Mouse (Mus musculus) stomach, postnatal 0 days (tissue): ENCODE measurements at regions not wholly inside any gene's neighbourhood (a gene's known extent, or its start where the extent isn't known, plus 50 kb on each side); places are given as distances from the start of the nearest gene placed in this dataset.
A peak's percentile ranks its signal among the peaks of the same experiment; 100 is the strongest.

ENCODE experiments used
- ATAC-seq: fragments of 200-750 bp; cut with Nextera tagmentation; 2 replicates; pipeline ENCODE4 v1.8.0; 2017; ENCODE audit not compliant: low FRiP score, low TSS enrichment
- DNase-seq: peaks from one replicate; pipeline ENCODE4 v3.0.0-alpha.2; 2016; ENCODE audit warnings: low spot score
- H3K27ac ChIP-seq: fragments of 300-500 bp; sonication (generic); replicated peaks from 2 replicates; pipeline ENCODE4 v1.5.1; 2014; ENCODE audit warnings: mild to moderate bottlenecking, control low read depth
- H3K27me3 ChIP-seq: fragments of 300-500 bp; sonication (generic); 2 replicates; pipeline ENCODE4 v1.6.1; 2014; ENCODE audit warnings: low read length; ENCODE audit not compliant: control insufficient read depth, insufficient read depth
- H3K36me3 ChIP-seq: fragments of 300-500 bp; sonication (generic); 2 replicates; pipeline ENCODE4 v1.6.1; 2014; ENCODE audit warnings: low read length, mixed read lengths; ENCODE audit not compliant: control insufficient read depth, insufficient read depth
- H3K4me1 ChIP-seq: fragments of 300-500 bp; sonication (generic); replicated peaks from 2 replicates; pipeline ENCODE4 v1.6.1; 2014; ENCODE audit warnings: antibody characterized with exemption; ENCODE audit not compliant: control insufficient read depth, insufficient read depth
- H3K4me2 ChIP-seq: fragments of 300-500 bp; sonication (generic); replicated peaks from 2 replicates; pipeline ENCODE4 v1.6.1; 2014; ENCODE audit warnings: low read depth, mild to moderate bottlenecking, control low read depth, moderate library complexity
- H3K4me3 ChIP-seq: fragments of 300-500 bp; sonication (generic); 2 replicates; pipeline ENCODE4 v1.5.1; 2014; ENCODE audit warnings: low read depth, low read length, control low read depth
- H3K9ac ChIP-seq: fragments of 300-500 bp; sonication (generic); 2 replicates; pipeline ENCODE4 v1.6.1; 2014; ENCODE audit warnings: mild to moderate bottlenecking, low read length, control low read depth, mixed read lengths
- H3K9me3 ChIP-seq: fragments of 300-500 bp; sonication (generic); 2 replicates; pipeline ENCODE4 v1.6.1; 2016; ENCODE audit warnings: low read length; ENCODE audit not compliant: control insufficient read depth
- CTCF ChIP-seq: IDR thresholded peaks from 2 replicates; pipeline ENCODE4 v1.5.1; 2016; ENCODE audit warnings: antibody characterized with exemption, low read depth, mild to moderate bottlenecking, moderate library complexity
- EP300 ChIP-seq: optimal IDR thresholded peaks from 2 replicates; pipeline ENCODE3; 2016; ENCODE audit warnings: antibody characterized with exemption
- WGBS: fragments of 180-500 bp; shearing (Covaris S2); extraction: QIAGEN DNeasy Blood & Tissue Kit; methylation state at CpG from one replicate; pipeline ENCODE4 v1.1.7; 2014; 5-methylcytosine and 5-hydroxymethylcytosine counted together

GRCm38 (mm10) chr14:46013232-46013631, 355.3 kb upstream of the Ddhd1 start:
- no peak overlapping the region for H3K27ac ChIP-seq
- H3K9me3 ChIP-seq, result no peaks in the 10 kb centered on the region
- TF ChIP-seq EP300 (no peak), CTCF (no peak)
- no peak overlapping the region for H3K9ac ChIP-seq
- H3K27me3 ChIP-seq, result no peaks in the 10 kb centered on the region
- H3K36me3 ChIP-seq, result no peaks in the 10 kb centered on the region
- H3K4me1 ChIP-seq, result no peaks in the 10 kb centered on the region
- ATAC-seq, result no peak
- no peak overlapping the region for H3K4me3 ChIP-seq
- WGBS, result 98% methylated on average over 2 of the region's 2 CpGs
- DNase-seq, result no peak
- no peak overlapping the region for H3K4me2 ChIP-seq

DNA sequence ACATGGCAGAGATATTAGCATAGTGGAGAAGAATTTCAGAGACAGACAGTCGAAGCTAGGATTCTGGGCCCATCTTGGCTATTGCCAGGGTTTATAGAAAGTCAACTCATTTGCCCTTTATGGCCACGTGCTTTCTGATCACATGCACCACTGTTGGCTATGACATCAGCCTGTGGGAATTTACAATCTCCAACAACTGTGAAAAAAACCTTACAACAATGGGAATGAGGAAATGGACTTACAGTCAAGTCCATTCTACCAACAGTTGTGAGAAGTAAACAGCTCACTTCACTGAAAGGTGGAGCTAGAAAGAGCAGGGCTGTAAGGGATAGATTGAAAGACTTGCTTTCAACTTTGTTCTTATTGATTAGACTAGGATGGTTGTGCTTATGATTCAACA, 356.1 kb upstream of the Ddhd1 start:
- no peak overlapping the region for H3K9ac ChIP-seq
- H3K27ac ChIP-seq, result no peak overlapping the region
- no peak for DNase-seq
- 65% methylated on average over 2 of the region's 2 CpGs for WGBS
- H3K4me2 ChIP-seq, result no peak overlapping the region
- ATAC-seq, result peak; percentile 59; the same call in 1 of the 2 replicates
- H3K36me3 ChIP-seq, result no peaks in the 10 kb centered on the region
- H3K9me3 ChIP-seq, result no peaks in the 10 kb centered on the region
- H3K27me3 ChIP-seq, result no peaks in the 10 kb centered on the region
- TF ChIP-seq CTCF (no peak), EP300 (no peak)
- no peaks in the 10 kb centered on the region for H3K4me1 ChIP-seq
- H3K4me3 ChIP-seq, result no peak overlapping the region

DNA sequence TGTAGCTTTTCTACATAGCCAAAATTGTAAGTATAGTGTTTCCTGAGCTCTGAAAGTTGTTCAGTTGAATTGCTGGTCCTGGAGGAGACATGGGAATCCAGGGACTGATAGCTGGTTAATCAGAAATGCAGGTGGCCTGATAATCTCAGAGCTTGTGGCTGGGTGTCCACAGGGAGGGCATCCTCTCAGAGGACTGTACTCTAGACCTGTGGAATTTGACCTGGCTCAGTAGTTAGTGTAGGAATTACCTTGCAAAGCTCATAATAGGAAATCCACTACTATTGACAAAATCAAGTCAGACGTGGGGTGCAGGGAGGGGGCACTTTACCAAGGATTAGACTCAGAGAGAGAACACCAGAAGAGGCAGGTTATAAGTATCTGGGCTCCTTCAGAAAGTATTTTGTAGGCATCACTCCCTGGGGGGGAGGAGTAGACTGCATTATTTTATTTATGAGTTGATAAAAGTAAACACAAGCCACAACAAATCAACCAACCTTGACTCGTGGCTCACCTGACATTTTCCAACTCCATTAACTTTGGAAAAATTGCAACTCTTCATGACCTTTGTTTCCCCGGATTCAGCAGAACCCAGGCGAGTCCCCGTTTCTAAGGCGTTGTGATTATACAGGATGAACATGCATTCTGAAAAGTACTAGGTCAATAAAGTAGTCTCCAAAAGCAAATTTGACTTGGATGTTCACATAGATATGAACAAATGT, 357.9 kb upstream of the Ddhd1 start:
- DNase-seq (no peak), ATAC-seq (no peak)
- Histone ChIP-seq H3K27me3 (no peaks in the 10 kb centered on the region), H3K4me3 (no peak overlapping the region), H3K27ac (no peak overlapping the region), H3K9ac (no peak overlapping the region), H3K36me3 (no peaks in the 10 kb centered on the region), H3K4me2 (no peak overlapping the region), H3K9me3 (no peaks in the 10 kb centered on the region), H3K4me1 (no peaks in the 10 kb centered on the region)
- TF ChIP-seq EP300 (no peak), CTCF (no peak)
- 58% methylated on average over 6 of the region's 6 CpGs for WGBS

GRCm38 (mm10) chr14:46016701-46017106, 358.8 kb upstream of the Ddhd1 start:
- H3K4me3 ChIP-seq, result no peak overlapping the region
- no peaks in the 10 kb centered on the region for H3K36me3 ChIP-seq
- no peaks in the 10 kb centered on the region for H3K4me1 ChIP-seq
- no peaks in the 10 kb centered on the region for H3K27me3 ChIP-seq
- no peak overlapping the region for H3K9ac ChIP-seq
- TF ChIP-seq EP300 (no peak), CTCF (no peak)
- no peak for ATAC-seq
- no peak overlapping the region for H3K4me2 ChIP-seq
- H3K9me3 ChIP-seq, result no peaks in the 10 kb centered on the region
- DNase-seq, result no peak
- WGBS, result 19% methylated on average over 4 of the region's 4 CpGs
- H3K27ac ChIP-seq, result peak overlapping the region; percentile 61; the same call in 1 of the 2 replicates

DNA sequence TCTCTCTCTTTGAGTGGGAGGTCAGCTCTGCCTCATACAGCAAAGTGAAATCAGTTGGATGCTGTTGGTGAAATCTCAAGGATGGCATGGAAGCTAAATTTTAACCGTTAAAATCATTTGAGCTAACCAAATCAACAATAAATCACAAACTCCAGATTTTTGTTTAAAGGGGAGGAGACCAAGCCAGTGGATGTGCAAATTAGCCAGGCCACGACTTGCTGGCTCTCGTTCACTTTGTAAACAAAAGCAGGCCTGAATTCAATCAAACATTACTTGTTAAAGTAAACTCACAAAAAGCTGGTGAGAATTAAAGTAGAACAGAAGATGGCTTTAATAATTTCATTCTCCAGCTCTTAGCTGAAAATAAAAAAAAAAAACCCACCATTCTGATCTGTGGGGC, 359.3 kb upstream of the Ddhd1 start:
- Histone ChIP-seq H3K4me3 (no peak overlapping the region), H3K4me1 (no peaks in the 10 kb centered on the region), H3K4me2 (no peak overlapping the region), H3K27me3 (no peaks in the 10 kb centered on the region), H3K9me3 (no peaks in the 10 kb centered on the region), H3K27ac (no peak overlapping the region), H3K9ac (no peak overlapping the region), H3K36me3 (no peaks in the 10 kb centered on the region)
- ATAC-seq (no peak), DNase-seq (no peak)
- TF ChIP-seq CTCF (no peak), EP300 (no peak)
- 12% methylated on average over 3 of the region's 3 CpGs for WGBS

DNA sequence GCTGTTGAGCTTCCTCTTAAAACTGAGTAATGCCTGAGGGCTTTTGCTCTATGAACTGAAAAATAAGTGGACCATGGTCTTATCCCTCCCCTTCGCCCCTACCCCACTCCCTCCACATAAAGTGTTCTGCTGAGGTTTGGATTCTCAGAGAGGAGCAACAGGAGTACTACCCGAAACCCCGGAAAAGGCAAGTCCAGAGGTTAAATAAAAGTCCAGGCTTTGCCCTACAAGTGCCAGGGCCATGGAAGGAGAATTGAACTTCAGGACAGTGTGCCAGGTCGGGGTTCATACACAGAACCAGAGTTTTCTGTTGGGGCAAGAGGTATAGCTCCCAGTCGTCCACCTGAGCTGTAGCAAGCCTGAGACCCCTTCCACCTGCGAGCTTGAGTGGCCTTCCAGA, 360.0 kb upstream of the Ddhd1 start:
- no peak for ATAC-seq
- Histone ChIP-seq H3K27me3 (no peaks in the 10 kb centered on the region), H3K27ac (no peak overlapping the region), H3K36me3 (no peaks in the 10 kb centered on the region), H3K4me3 (no peak overlapping the region), H3K9ac (no peak overlapping the region), H3K4me1 (no peaks in the 10 kb centered on the region), H3K9me3 (no peaks in the 10 kb centered on the region), H3K4me2 (no peak overlapping the region)
- DNase-seq, result no peak
- WGBS, result 80% methylated on average over 6 of the region's 6 CpGs
- TF ChIP-seq EP300 (no peak), CTCF (no peak)
